Comparison of ENCODE assay signal across 32 mouse cellular contexts in genomic region chr2:172201998-172202780, GRCm38 (mm10). TPM values are rescaled to one million over a fixed set of nuclear protein-coding genes. Genes with fewer than 3 reads are reported as not detected.
DNase-seq lines count a peak whose midpoint lies in the region; ATAC-seq and TF ChIP-seq lines count a peak whose summit lies in the region.
"Had no signal": no experiment of that assay in that cellular context is flagged by ENCODE, and none has a peak within 500 bp of the region (broad histone marks: within the 10 kb centered on the region; RNA-seq: fewer than 3 reads in every experiment).

No protein-coding gene starts in this region.

- no peaks in the 10 kb centered on the region for H3K4me1 ChIP-seq in heart, embryonic 10.5 days
- H3K4me1 ChIP-seq in liver, postnatal 0 days (ENCODE audit: insufficient read depth) = no peaks in the 10 kb centered on the region
- no peaks in the 10 kb centered on the region for H3K4me1 ChIP-seq in liver, embryonic 12.5 days
- H3K4me1 ChIP-seq: embryonic facial prominence, embryonic 10.5 days; embryonic facial prominence, embryonic 13.5 days; heart, embryonic 12.5 days; heart, embryonic 15.5 days; hindbrain, embryonic 10.5 days had no signal

- no peaks in the 10 kb centered on the region for H3K36me3 ChIP-seq in heart, embryonic 10.5 days
- no peaks in the 10 kb centered on the region for H3K36me3 ChIP-seq in liver, postnatal 0 days (replicated peaks; ENCODE audit: insufficient read depth, low read length)
- no peaks in the 10 kb centered on the region for H3K36me3 ChIP-seq in liver, embryonic 12.5 days
- H3K36me3 ChIP-seq: embryonic facial prominence, embryonic 10.5 days; embryonic facial prominence, embryonic 13.5 days; heart, embryonic 12.5 days; heart, embryonic 15.5 days; hindbrain, embryonic 10.5 days had no signal

- no peak for TF ChIP-seq EP300 in liver, postnatal 0 days (IDR thresholded peaks at IDR 0.05; ENCODE audit: low read depth)

- ATAC-seq in liver, postnatal 0 days = no peak
- no peak for ATAC-seq in liver, embryonic 12.5 days
- ATAC-seq: activated CD4-positive, CD25-positive, alpha-beta regulatory T cell, adult 4 months; CD4-positive, CD25-positive, alpha-beta regulatory T cell, adult 4 months; forebrain, embryonic 14.5 days; forebrain, postnatal 0 days; intestine, postnatal 0 days had no signal

- H3K4me3 ChIP-seq in heart, embryonic 10.5 days = no peak overlapping the region
- H3K4me3 ChIP-seq in liver, postnatal 0 days (ENCODE audit: low read depth, low read length) = no peak overlapping the region
- no peak overlapping the region for H3K4me3 ChIP-seq in liver, embryonic 12.5 days
- H3K4me3 ChIP-seq: embryonic facial prominence, embryonic 10.5 days; embryonic facial prominence, embryonic 13.5 days; erythroblast, embryonic 14.5 days; gastrocnemius, adult 2 months; heart, adult 2 months; heart, embryonic 12.5 days; heart, embryonic 15.5 days; hindbrain, embryonic 10.5 days had no signal

- H3K27ac ChIP-seq in heart, embryonic 10.5 days = no peak overlapping the region
- no peak overlapping the region for H3K27ac ChIP-seq in liver, postnatal 0 days (ENCODE audit: low read depth)
- H3K27ac ChIP-seq in liver, embryonic 12.5 days = no peak overlapping the region
- H3K27ac ChIP-seq: embryonic facial prominence, embryonic 10.5 days; embryonic facial prominence, embryonic 13.5 days; gastrocnemius, adult 2 months; heart, adult 2 months; heart, embryonic 15.5 days; hindbrain, embryonic 10.5 days; hindbrain, embryonic 14.5 days had no signal

- no peak overlapping the region for H3K9ac ChIP-seq in liver, postnatal 0 days (replicated peaks)
- H3K9ac ChIP-seq in liver, embryonic 12.5 days = no peak overlapping the region
- H3K9ac ChIP-seq: embryonic facial prominence, embryonic 13.5 days; forebrain, postnatal 0 days; heart, embryonic 12.5 days; heart, embryonic 15.5 days; hindbrain, embryonic 14.5 days had no signal

- 84% methylated on average over 13 of the region's 13 CpGs for WGBS in heart, embryonic 10.5 days
- WGBS in liver, postnatal 0 days (ENCODE audit: insufficient replicate concordance) = 82% methylated on average over 13 of the region's 13 CpGs
- WGBS in liver, embryonic 12.5 days (ENCODE audit: insufficient replicate concordance) = 76% methylated on average over 13 of the region's 13 CpGs

- no peak overlapping the region for H3K4me2 ChIP-seq in liver, postnatal 0 days (ENCODE audit: low read depth, low read length)
- no peak overlapping the region for H3K4me2 ChIP-seq in liver, embryonic 12.5 days
- H3K4me2 ChIP-seq: embryonic facial prominence, embryonic 13.5 days; heart, embryonic 12.5 days; heart, embryonic 15.5 days; hindbrain, embryonic 14.5 days had no signal

- no peaks in the 10 kb centered on the region for H3K9me3 ChIP-seq in heart, embryonic 10.5 days
- no peaks in the 10 kb centered on the region for H3K9me3 ChIP-seq in liver, postnatal 0 days (ENCODE audit: low read length)
- no peaks in the 10 kb centered on the region for H3K9me3 ChIP-seq in liver, embryonic 12.5 days (replicated peaks)
- H3K9me3 ChIP-seq: embryonic facial prominence, embryonic 10.5 days; embryonic facial prominence, embryonic 13.5 days; heart, embryonic 12.5 days; heart, embryonic 15.5 days; hindbrain, embryonic 10.5 days had no signal

- TF ChIP-seq CTCF in liver, postnatal 0 days (IDR thresholded peaks at IDR 0.05; ENCODE audit: low read depth) = no peak

- DNase-seq in adrenal gland, postnatal 36 days = peak; percentile 17 to 31
- DNase-seq in adrenal gland, postnatal 10 days = no peak
- peak; percentile 54 for DNase-seq in heart, embryonic 10.5 days (ENCODE audit: low spot score)
- DNase-seq in heart, adult 18-20 months = no peak
- peak; percentile 5 for DNase-seq in liver, postnatal 0 days
- DNase-seq: cerebellum, adult 11-12 months; cerebellum, adult 8-10 months; cerebellum, postnatal 10 days; cerebellum, postnatal 36 days; embryo, embryonic 11 days; forebrain, postnatal 0 days; gastrocnemius, adult 2 months; gastrocnemius, postnatal 14 days; heart, adult 2 months; heart, postnatal 10 days; heart, postnatal 36 days; kidney, adult 2 months had no signal

- no peaks in the 10 kb centered on the region; the same call in 1 of the 2 replicates for H3K27me3 ChIP-seq in heart, embryonic 10.5 days (ENCODE audit: insufficient read depth, poor library complexity, severe bottlenecking)
- no peaks in the 10 kb centered on the region for H3K27me3 ChIP-seq in liver, postnatal 0 days (ENCODE audit: insufficient read depth, low read length)
- H3K27me3 ChIP-seq in liver, embryonic 12.5 days (replicated peaks) = no peaks in the 10 kb centered on the region

RNA-seq across cellular contexts. Expression of gene Mc3r, which starts 46.1 kb away (rescaled TPM):
- total RNA-seq in adrenal gland, postnatal 36 days (2021) = not detected
- not detected for total RNA-seq in adrenal gland, postnatal 10 days (2021)
- polyA plus RNA-seq in heart, embryonic 10.5 days (2016; fragmentation: Nextera tagmentation; extraction: Ambion mirVana) = not detected in 2 replicates
- total RNA-seq in heart, adult 18-20 months (2021) = not detected
- not detected in 2 replicates for polyA plus RNA-seq in liver, postnatal 0 days (2015; fragmentation: Nextera tagmentation; extraction: Ambion mirVana)
- polyA plus RNA-seq in liver, embryonic 12.5 days (2016; fragmentation: Nextera tagmentation; extraction: Ambion mirVana) = 0.05 and 0.12 TPM in 2 replicates
- total RNA-seq: adrenal gland, adult 18-20 months; gastrocnemius, adult 2 months; gastrocnemius, postnatal 14 days; gastrocnemius, postnatal 4 days; heart, adult 2 months; heart, postnatal 10 days; heart, postnatal 36 days had no signal
- polyA plus RNA-seq: activated CD4-positive, CD25-positive, alpha-beta regulatory T cell, adult 4 months; CD4-positive, CD25-positive, alpha-beta regulatory T cell, adult 4 months; embryonic facial prominence, embryonic 10.5 days; embryonic facial prominence, embryonic 13.5 days; erythroblast, embryonic 14.5 days; heart, adult 2 months; heart, embryonic 12.5 days; heart, embryonic 15.5 days; hindbrain, embryonic 10.5 days; intestine, embryonic 14.5 days; intestine, postnatal 0 days; kidney, adult 2 months had no signal

Comparison
In these comparisons a context has a peak if more than half of its experiments do, and no peak if none do; other contexts are left out.
1. DNase-seq: peak in adrenal gland, postnatal 36 days (2 of 2), heart, embryonic 10.5 days (single experiment) and liver, postnatal 0 days (single experiment); none in adrenal gland, postnatal 10 days (single experiment) and heart, adult 18-20 months (0 of 2).